Mouse (Mus musculus) thymus, postnatal 4 days (tissue): ENCODE measurements at regions not wholly inside any gene's neighbourhood (a gene's known extent, or its start where the extent isn't known, plus 50 kb on each side); places are given as distances from the start of the nearest gene placed in this dataset.

ENCODE experiments used
- DNase-seq: peaks from one replicate; pipeline ENCODE4 v3.0.0; 2021

DNA sequence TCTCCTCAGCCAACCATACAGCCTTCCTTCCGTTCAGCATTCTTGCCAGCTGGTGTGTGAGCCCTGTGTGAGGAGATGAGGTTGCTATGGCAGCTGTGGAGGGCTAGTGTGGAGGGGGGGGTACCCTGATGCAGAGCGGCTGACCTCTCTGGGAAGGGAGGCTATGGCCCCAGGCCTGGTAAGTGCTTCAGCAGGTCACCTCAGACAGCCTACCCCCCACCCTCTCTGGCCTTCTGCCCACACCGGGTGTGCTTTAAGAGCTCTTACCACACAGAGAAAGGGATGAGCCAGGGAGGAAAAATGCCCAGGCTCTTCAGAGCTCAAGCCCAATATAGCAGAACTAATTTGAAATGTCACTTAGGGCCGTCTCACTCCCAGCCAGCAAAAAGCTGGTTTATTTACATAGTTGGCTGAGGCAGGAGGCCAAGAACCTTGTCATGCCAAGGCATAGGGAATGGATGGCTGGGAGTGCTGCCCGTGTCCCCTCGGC lies 69.1 kb upstream of the Pja1 start:
- no peak for DNase-seq

DNA sequence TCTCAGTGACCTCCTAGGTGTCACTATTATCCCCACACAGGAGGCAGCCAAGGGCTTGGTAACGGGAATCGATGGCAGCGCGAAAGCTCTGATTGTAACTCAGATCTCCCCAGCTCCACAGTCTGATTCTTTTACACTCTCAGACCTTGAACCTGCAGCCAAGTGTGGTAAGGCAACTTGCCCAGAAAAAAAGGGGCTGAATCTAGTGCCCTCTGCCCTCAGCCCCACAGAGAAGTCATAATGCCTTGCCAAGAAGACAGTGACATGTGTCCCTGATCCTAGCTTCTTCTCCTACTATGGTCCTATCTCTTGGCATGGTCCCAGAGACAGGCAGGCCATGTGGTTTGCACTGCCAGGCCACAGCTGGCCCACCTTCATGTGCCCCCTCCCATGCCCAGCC lies 68.6 kb upstream of the Pja1 start:
- no peak for DNase-seq

DNA sequence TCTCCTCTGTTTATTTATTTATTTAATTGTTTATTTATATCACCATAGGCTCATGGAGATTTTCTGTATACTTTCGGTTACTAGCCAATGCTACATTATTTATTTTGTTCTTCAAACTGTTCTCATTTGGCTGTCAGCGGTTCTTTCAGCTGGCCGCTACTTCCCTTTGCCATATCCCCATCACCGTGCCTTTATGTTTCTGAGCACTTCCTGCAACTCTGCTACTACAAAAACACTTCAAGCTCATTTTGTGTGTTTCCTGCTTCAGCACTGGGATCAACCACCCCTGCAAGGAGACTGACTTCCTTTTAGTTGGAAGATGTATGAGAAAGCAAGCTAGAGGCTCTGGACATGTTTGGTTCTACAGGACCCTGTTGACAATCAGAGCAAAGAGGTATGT lies 66.7 kb upstream of the Pja1 start:
- DNase-seq: no peak

DNA sequence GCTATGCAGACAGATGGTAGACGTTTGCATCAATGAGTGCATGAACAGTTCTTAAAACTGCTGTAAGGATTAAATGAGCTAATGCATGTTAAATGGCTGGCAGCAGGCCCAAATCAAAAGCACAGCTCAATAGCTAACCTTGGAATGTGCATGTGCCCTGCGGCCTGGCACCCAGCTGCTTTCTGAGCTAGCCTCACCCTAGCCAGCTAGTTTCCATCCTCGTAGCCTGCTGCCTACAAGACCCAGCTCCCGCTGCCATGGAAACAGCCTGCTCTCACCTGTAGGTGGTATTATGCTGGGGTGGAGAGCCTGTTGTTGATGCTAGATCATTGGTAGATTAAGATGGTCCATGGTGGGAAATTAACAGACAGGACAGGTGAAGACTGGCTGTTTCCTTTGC lies 63.8 kb upstream of the Pja1 start:
- no peak for DNase-seq

DNA sequence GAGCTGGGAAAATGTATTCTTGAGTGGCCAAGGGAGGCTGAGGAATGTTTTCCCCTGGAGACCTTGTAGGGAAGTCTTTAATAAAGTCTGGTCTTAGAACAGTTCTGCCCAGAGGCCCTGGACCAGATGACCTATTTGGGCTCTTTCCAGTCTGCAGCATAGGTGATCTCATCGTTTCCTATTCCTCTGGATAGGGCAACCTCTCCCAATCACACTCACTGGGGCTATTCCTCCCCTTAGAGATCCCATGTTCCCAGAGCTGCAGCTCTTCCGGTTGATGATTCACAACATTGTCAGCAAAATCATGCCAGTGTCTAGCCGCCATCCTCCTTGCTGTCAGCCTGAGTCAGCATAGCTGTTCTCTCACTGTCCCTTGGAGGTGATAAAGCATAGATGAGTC lies 60.1 kb upstream of the Pja1 start:
- no peak for DNase-seq

DNA sequence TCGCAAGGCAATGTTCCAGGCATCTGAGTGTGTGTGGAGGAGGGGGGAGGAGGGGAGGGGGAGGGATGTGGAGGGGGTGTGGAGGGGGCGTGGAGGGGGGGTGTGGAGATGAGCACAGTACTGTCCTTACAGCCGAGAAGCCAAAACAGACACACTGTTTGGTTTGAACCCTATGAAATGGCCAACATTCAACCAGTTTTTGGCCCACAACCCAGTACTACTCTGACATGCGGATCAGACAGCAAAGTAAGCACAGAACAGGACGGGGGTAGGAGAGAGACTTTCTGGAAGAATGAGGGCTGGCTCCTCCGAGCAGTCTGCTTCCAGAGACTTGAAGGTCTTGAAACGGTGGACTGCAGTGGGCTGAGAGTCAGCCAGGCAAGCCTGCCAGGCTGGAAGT lies 59.4 kb upstream of the Pja1 start:
- no peak for DNase-seq

DNA sequence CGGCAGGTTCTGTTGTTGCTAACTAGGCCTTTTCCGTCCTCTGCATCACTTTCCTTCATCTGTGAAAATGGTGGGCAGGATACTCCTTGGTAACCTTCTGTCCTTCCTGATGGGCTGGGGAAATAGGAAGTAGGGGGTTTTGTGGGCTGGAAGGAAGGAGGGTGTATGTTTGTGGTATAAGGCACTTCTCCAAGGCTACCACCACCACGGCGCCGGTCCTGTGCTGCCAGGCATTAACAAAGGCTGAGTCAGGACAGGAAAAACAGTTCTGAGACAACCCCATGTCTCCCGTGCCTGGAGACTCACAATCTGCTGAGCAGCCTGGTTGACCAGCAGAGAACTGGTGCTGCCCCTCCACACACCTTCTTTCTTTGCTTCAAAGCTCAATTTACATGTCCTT lies 52.2 kb upstream of the Pja1 start:
- no peak for DNase-seq

DNA sequence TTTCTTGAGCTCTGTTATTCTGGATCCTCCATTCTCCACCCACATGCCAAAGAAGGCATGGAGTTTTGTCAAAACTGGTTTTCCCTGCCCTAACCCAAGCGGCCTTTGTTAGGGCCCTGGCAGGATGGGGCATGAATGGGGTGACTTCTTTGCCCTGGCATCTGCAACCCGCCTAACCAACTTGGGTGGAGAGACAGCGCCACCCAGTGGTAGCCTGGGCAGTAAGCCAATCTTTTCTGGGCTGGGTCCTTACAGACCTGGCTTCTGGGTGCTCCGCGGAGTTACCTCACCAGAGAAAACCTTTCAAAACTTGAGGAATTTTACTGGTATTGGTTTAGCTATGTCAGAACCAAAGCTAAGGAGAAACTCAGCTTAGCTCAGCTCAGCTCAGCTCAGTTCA lies 51.8 kb upstream of the Pja1 start:
- DNase-seq: peak; percentile 84

DNA sequence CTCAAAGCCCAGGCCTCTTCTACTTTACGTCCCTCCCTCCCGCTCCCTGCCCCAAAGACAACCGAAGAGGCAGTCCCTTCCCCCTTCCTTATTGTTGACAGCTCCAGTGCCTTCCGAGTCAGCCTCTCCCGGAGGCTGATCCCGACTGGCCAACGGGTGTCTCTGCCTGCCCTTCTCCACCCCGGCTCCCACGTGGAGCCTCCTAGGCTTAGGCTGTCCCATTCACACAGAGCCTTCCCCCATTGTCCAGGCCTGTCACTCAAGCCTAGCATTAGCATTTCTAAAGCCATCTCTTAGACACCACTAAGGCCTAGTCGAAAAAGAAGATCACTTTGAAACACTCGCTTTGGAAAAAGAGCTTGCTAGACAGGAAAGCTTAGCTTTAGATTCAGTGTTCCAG lies 51.2 kb upstream of the Pja1 start:
- DNase-seq: no peak

DNA sequence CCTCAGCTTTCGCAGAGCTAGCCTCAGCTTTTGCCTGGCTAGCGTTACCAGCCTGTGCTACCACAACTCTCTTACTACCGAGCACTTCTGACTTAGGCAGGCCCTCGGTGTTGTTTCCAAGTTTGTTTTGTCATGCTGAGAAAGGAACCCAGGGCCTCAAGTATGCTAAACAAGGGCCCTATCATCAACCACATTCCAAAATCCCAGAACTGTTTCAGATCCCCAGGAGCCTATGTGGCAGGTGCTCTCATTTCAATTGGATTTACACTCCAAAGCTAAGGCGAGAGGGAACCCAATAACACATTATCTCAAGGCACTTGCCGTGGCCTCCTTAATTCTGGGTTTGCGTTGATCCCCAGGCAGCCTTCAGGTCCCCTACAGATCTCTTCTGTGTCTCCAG lies 50.8 kb upstream of the Pja1 start:
- no peak for DNase-seq
